Mouse (Mus musculus): ENCODE data around the gene Plekhm2.

DNA sequence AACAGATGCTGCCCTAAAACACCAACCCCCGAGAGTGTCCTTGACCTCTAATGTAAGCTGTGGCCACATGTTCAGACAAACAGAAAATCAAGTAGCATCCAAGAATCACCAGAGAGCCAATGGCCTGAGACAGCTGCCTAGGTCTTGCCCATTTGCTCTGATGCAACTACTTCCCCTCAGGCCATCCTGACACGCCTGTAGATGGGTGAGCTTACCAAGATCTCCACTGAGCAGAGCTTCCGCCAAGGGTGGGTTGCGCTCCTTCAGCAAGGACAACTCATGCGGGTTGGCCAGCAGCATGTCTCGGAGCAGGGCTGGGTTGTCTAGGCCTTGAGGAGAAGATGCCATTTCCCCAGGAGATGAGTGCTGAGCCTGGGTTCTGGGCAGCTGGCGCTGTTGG, 43.3 kb upstream of the Plekhm2 start:
- TF ChIP-seq GATA1 (IDR thresholded peaks at IDR 0.05; ENCODE audit: low read length) (no peak), TAL1 (IDR thresholded peaks at IDR 0.05; ENCODE audit: low read length) (no peak)

All from erythroblast, embryonic 14.5 days (primary cell).